Mouse (Mus musculus): ENCODE data around the gene Rplp0.

DNA sequence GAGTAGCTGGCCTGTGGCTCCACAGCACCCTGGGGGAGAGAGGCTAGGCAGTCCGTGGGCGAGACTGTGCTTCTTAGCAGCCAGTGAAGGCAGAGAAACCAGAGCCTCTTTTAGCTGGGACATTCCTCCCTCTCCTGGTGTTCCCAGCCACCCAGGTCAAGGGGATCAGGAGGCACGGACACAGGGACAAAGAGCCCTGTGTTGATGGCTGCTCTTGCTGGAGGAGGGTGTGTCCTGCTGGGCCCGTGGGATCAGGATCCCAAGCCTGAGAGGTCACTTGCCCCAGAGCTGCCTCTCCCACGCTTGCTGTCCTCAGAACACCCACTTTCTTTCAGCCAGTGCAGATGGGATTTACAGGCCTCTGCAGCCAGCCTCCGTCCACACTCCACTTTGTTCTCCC is 12.3 kb upstream of the Rplp0 start:
- no peak for TF ChIP-seq GATA1 (IDR thresholded peaks at IDR 0.05; ENCODE audit: borderline replicate concordance, low read length)
- no peak for TF ChIP-seq FLI1 (IDR thresholded peaks at IDR 0.05; ENCODE audit: low read length)
